ENCODE assay signal across 8 mouse cellular contexts in genomic region chr3:32817357-32818326, GRCm38 (mm10). TPM values are rescaled to one million over a fixed set of nuclear protein-coding genes. Genes with fewer than 3 reads are reported as not detected.
DNase-seq lines count a peak whose midpoint lies in the region; ATAC-seq lines count a peak whose summit lies in the region.

Usp13 (plus strand) TSS chr3:32817546.

- H3K9ac ChIP-seq in forebrain, embryonic 11.5 days (ENCODE audit: low read length): peak within 1 kb of the TSS; percentile 86
- peak within 1 kb of the TSS; percentile 98 for H3K9ac ChIP-seq in heart, embryonic 14.5 days (ENCODE audit: low read length)
- H3K9ac ChIP-seq in liver, embryonic 13.5 days: peak within 1 kb of the TSS; percentile 45; the same call in 1 of the 2 replicates
- H3K9ac ChIP-seq in neural tube, embryonic 14.5 days (replicated peaks; ENCODE audit: low read depth, low read length): peak within 1 kb of the TSS; percentile 91

- H3K27ac ChIP-seq in forebrain, embryonic 11.5 days (ENCODE audit: low read depth, low read length): peak within 1 kb of the TSS; percentile 75
- peak within 1 kb of the TSS; percentile 98 to 99 for H3K27ac ChIP-seq in heart, embryonic 14.5 days (replicated peaks in 1 of 2; ENCODE audit: control insufficient read depth in 1 of 2, insufficient read depth in 1 of 2, low read depth in 2 of 2, low read length in 2 of 2)
- no peak within 1 kb of the TSS for H3K27ac ChIP-seq in liver, embryonic 13.5 days
- peak within 1 kb of the TSS; percentile 93 for H3K27ac ChIP-seq in neural tube, embryonic 14.5 days (ENCODE audit: low read depth, low read length)

- peak within 1 kb of the TSS; percentile 82 for H3K4me2 ChIP-seq in forebrain, embryonic 11.5 days (ENCODE audit: low read depth, low read length, severe bottlenecking)
- peak within 1 kb of the TSS; percentile 65 for H3K4me2 ChIP-seq in heart, embryonic 14.5 days (ENCODE audit: low read length)
- peak within 1 kb of the TSS; percentile 65 for H3K4me2 ChIP-seq in liver, embryonic 13.5 days
- peak within 1 kb of the TSS; percentile 59 for H3K4me2 ChIP-seq in neural tube, embryonic 14.5 days (ENCODE audit: low read depth, low read length)

- under 1% methylated on average over 83 of the region's 84 CpGs for WGBS in forebrain, embryonic 11.5 days
- WGBS in heart, embryonic 14.5 days: under 1% methylated on average over 84 of the region's 84 CpGs
- under 1% methylated on average over 76 of the region's 84 CpGs for WGBS in liver, embryonic 13.5 days (ENCODE audit: insufficient replicate concordance)
- under 1% methylated on average over 75 of the region's 84 CpGs for WGBS in neural tube, embryonic 14.5 days

- peaks cover 7% of the 10 kb centered on the region for H3K4me1 ChIP-seq in megakaryocyte, embryonic 14.5 days
- H3K4me1 ChIP-seq in forebrain, embryonic 11.5 days (replicated peaks; ENCODE audit: control insufficient read depth, insufficient read depth, low read length): peaks cover 4% of the 10 kb centered on the region; the same call in 1 of the 2 replicates
- H3K4me1 ChIP-seq in heart, embryonic 14.5 days (ENCODE audit: control insufficient read depth in 2 of 2, insufficient read depth in 2 of 2, low read length in 2 of 2): peaks cover 17 to 38% of the 10 kb centered on the region in 2 experiments
- H3K4me1 ChIP-seq in liver, embryonic 13.5 days (replicated peaks): no peaks in the 10 kb centered on the region
- H3K4me1 ChIP-seq in neural tube, embryonic 14.5 days (ENCODE audit: control insufficient read depth, insufficient read depth, low read length): peaks cover 8% of the 10 kb centered on the region; the same call in 1 of the 2 replicates

- peak; percentile 86 for DNase-seq in forebrain, embryonic 11.5 days (ENCODE audit: low spot score)
- peak; percentile 82 for DNase-seq in kidney, postnatal 14 days
- no peak for DNase-seq in liver, embryonic 13.5 days
- peak; percentile 63 for DNase-seq in urinary bladder, postnatal 14 days (ENCODE audit: low spot score)

- peaks cover 36% of the 10 kb centered on the region for H3K27me3 ChIP-seq in megakaryocyte, embryonic 14.5 days (replicated peaks)
- H3K27me3 ChIP-seq in forebrain, embryonic 11.5 days (ENCODE audit: control insufficient read depth, insufficient read depth, low read length): no peaks in the 10 kb centered on the region
- H3K27me3 ChIP-seq in heart, embryonic 14.5 days (ENCODE audit: control insufficient read depth, insufficient read depth, low read length): no peaks in the 10 kb centered on the region
- H3K27me3 ChIP-seq in liver, embryonic 13.5 days: peaks cover 33% of the 10 kb centered on the region
- H3K27me3 ChIP-seq in neural tube, embryonic 14.5 days (ENCODE audit: control insufficient read depth, insufficient read depth, low read length): no peaks in the 10 kb centered on the region

- ATAC-seq in megakaryocyte, adult 5-6 weeks (ENCODE audit: poor library complexity, severe bottlenecking): no peak
- peak; percentile 87 for ATAC-seq in forebrain, embryonic 11.5 days (replicated peaks; ENCODE audit: low FRiP score)
- ATAC-seq in heart, embryonic 14.5 days (ENCODE audit: insufficient number of reproducible peaks, insufficient read depth, low FRiP score, low read depth): peak; percentile 69
- ATAC-seq in liver, embryonic 13.5 days (ENCODE audit: low read depth): 0 out of 2 replicates have a peak, but pooled peaks have one; percentile 29
- peak; percentile 90 for ATAC-seq in neural tube, embryonic 14.5 days (ENCODE audit: low read depth)

- no peaks in the 10 kb centered on the region for H3K36me3 ChIP-seq in megakaryocyte, embryonic 14.5 days (replicated peaks; ENCODE audit: low read length)
- H3K36me3 ChIP-seq in forebrain, embryonic 11.5 days (ENCODE audit: control insufficient read depth, insufficient read depth, low read length): no peaks in the 10 kb centered on the region
- no peaks in the 10 kb centered on the region for H3K36me3 ChIP-seq in heart, embryonic 14.5 days (ENCODE audit: control insufficient read depth, insufficient read depth, low read length)
- H3K36me3 ChIP-seq in liver, embryonic 13.5 days: no peaks in the 10 kb centered on the region
- H3K36me3 ChIP-seq in neural tube, embryonic 14.5 days (ENCODE audit: control insufficient read depth, insufficient read depth, low read length): no peaks in the 10 kb centered on the region

- H3K4me3 ChIP-seq in megakaryocyte, embryonic 14.5 days (replicated peaks): peak within 1 kb of the TSS; percentile 84
- H3K4me3 ChIP-seq in forebrain, embryonic 11.5 days (ENCODE audit: low read depth, low read length): peak within 1 kb of the TSS; percentile 75
- H3K4me3 ChIP-seq in heart, embryonic 14.5 days (ENCODE audit: control insufficient read depth in 1 of 2, insufficient read depth in 1 of 2, low read depth in 1 of 2, low read length in 2 of 2): peak within 1 kb of the TSS; percentile 91 to 100
- peak within 1 kb of the TSS; percentile 56 for H3K4me3 ChIP-seq in liver, embryonic 13.5 days (replicated peaks)
- H3K4me3 ChIP-seq in neural tube, embryonic 14.5 days (ENCODE audit: low read depth, low read length): peak within 1 kb of the TSS; percentile 85

- H3K9me3 ChIP-seq in megakaryocyte, embryonic 14.5 days: no peaks in the 10 kb centered on the region
- H3K9me3 ChIP-seq in forebrain, embryonic 11.5 days (ENCODE audit: control insufficient read depth, low read length): no peaks in the 10 kb centered on the region
- H3K9me3 ChIP-seq in heart, embryonic 14.5 days (ENCODE audit: control insufficient read depth, low read length): no peaks in the 10 kb centered on the region
- no peaks in the 10 kb centered on the region for H3K9me3 ChIP-seq in liver, embryonic 13.5 days (replicated peaks)
- H3K9me3 ChIP-seq in neural tube, embryonic 14.5 days (ENCODE audit: control insufficient read depth, low read length): no peaks in the 10 kb centered on the region

RNA-seq across cellular contexts. Expression of gene Usp13, which starts in this region (rescaled TPM):
- polyA plus RNA-seq in megakaryocyte, embryonic 14.5 days (2012; ENCODE audit: insufficient read depth, low replicate concordance): not detected in 2 replicates
- not detected in 2 replicates for total RNA-seq in megakaryocyte, adult 5-6 weeks (2015)
- not detected in 2 replicates for total RNA-seq in megakaryocyte, adult 5-6 weeks (2017)
- polyA plus RNA-seq in forebrain, embryonic 11.5 days (2014; fragmentation: Nextera tagmentation; extraction: Ambion mirVana): 8.0 and 8.4 TPM in 2 replicates
- polyA plus RNA-seq in heart, embryonic 14.5 days (2014; fragmentation: Nextera tagmentation; extraction: Ambion mirVana): 60.4 and 65.4 TPM in 2 replicates
- 0.33 and 0.36 TPM in 2 replicates for polyA plus RNA-seq in liver, embryonic 13.5 days (2015; fragmentation: Nextera tagmentation; extraction: Ambion mirVana)
- 15.1 and 15.8 TPM in 2 replicates for polyA plus RNA-seq in neural tube, embryonic 14.5 days (2014; fragmentation: Nextera tagmentation; extraction: Ambion mirVana)

Comparison
In these comparisons a context has a peak if more than half of its experiments do, and no peak if none do; other contexts are left out.
1. Peak in ATAC-seq, H3K4me3 ChIP-seq, H3K9ac ChIP-seq and H3K4me2 ChIP-seq in liver, embryonic 13.5 days; RNA of the gene not detected or under 1 TPM.
2. H3K9ac ChIP-seq: peak in every context shown above with its lines; median percentile 98 in heart, embryonic 14.5 days; 91 in neural tube, embryonic 14.5 days; 86 in forebrain, embryonic 11.5 days; 45 in liver, embryonic 13.5 days.